Mouse (Mus musculus): Measurements from ENCODE around the gene Mmp14. TPM values are rescaled to one million over a fixed set of nuclear protein-coding genes. Genes with fewer than 3 reads are reported as not detected.

The Mmp14 gene
- total RNA-seq (2012; rRNA removed), result 19.4 and 20.1 TPM in 2 replicates
- 10 to 100 TPM in 1 of 2 experiments, not detected in 1; 29.9 TPM for polyA plus RNA-seq (2012; ENCODE audit: insufficient read depth in 1 of 2, insufficient read length in 2 of 2, low read depth in 1 of 2, low replicate concordance in 2 of 2, missing spikeins in 1 of 2)

DNA sequence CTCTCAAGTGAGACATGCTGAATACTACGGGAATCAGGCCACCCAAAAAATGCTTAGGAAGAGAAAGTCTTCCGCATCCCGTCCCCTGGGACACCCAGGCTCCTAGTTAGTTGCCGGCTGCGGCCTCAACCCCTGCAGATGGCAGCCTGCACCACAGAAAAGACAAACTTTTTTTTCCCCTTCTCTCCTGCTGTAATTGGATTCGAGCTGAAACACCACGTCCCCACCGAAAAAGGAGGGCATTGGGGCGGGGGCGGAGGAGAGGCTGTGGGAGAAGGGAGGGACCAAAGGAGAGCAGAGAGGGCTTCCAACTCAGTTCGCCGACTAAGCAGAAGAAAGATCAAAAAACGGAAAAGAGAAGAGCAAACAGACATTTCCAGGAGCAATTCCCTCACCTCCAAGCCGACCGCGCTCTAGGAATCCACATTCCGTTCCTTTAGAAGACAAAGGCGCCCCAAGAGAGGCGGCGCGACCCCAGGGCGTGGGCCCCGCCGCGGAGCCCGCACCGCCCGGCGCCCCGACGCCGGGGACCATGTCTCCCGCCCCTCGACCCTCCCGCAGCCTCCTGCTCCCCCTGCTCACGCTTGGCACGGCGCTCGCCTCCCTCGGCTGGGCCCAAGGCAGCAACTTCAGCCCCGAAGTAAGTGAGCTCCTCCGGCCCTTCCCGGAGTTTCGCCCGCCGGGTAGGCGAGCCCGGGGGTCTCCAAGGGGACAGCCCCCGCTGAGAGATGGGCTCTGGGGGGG is at the start of gene Mmp14:
Gene Mmp14 (plus strand): TSS at position 279 of the 744 bp plus-strand sequence.
- Histone ChIP-seq H3K9ac (ENCODE audit: control insufficient read depth, low read depth, low read length, poor library complexity, severe bottlenecking) (peak within 1 kb of the TSS; percentile 86), H3K79me2 (ENCODE audit: control insufficient read depth, insufficient read depth, low read length, poor library complexity) (peaks cover 36% of the 10 kb centered on the region), H3K4me3 (ENCODE audit: control insufficient read depth in 1 of 2, insufficient read depth in 1 of 2, low read depth in 2 of 2, low read length in 2 of 2) (peak within 1 kb of the TSS; percentile 71 to 80), H3K36me3 (ENCODE audit: control insufficient read depth in 1 of 2, insufficient read depth in 2 of 2, low read length in 2 of 2) (peaks cover 0 to 24% of the 10 kb centered on the region in 2 experiments; a peak in 2 of 4 replicates), H3K9me3 (replicated peaks; ENCODE audit: insufficient read depth, low read length) (no peaks in the 10 kb centered on the region), H3K27ac (ENCODE audit: control insufficient read depth, low read depth, low read length) (peak within 1 kb of the TSS; percentile 81), H3K27me3 (ENCODE audit: control insufficient read depth in 1 of 2, insufficient read depth in 2 of 2, low read length in 2 of 2) (no peaks in the 10 kb centered on the region), H3K4me1 (ENCODE audit: control insufficient read depth in 1 of 2, insufficient read depth in 2 of 2, low read length in 2 of 2) (peaks cover 0 to 22% of the 10 kb centered on the region in 2 experiments; a peak in 2 of 4 replicates)
- peak; percentile 83 for DNase-seq (ENCODE audit: low read depth, low spot score)
- TF ChIP-seq NELFE (IDR thresholded peaks at IDR 0.05; ENCODE audit: low read depth, low read length) (peak; percentile 56; the same call in 1 of the 2 replicates), TBP (IDR thresholded peaks at IDR 0.05; ENCODE audit: low read depth, low read length) (peak; percentile 56; the same call in 1 of the 2 replicates), CTCF (IDR thresholded peaks at IDR 0.05 in 2 of 3, conservative IDR thresholded peaks at IDR 0.05 in 1 of 3; ENCODE audit: control insufficient read depth in 1 of 3, insufficient read depth in 1 of 3, low read depth in 2 of 3, low read length in 3 of 3, poor library complexity in 1 of 3, severe bottlenecking in 1 of 3) (peak in 2 of 3 experiments; percentile 32 to 36; a peak in 4 of 6 replicates), MYC (IDR thresholded peaks at IDR 0.05; ENCODE audit: low read depth, low read length) (no peak), ELF1 (IDR thresholded peaks at IDR 0.05; ENCODE audit: low read depth, low read length) (no peak), MXI1 (IDR thresholded peaks at IDR 0.05; ENCODE audit: low read depth, low read length) (no peak), USF2 (IDR thresholded peaks at IDR 0.05; ENCODE audit: borderline replicate concordance in 1 of 2, insufficient read depth in 1 of 2, low read depth in 1 of 2, low read length in 2 of 2) (no peak), MEF2A (IDR thresholded peaks at IDR 0.05; ENCODE audit: extremely low read depth, insufficient replicate concordance, low read depth, low read length, poor library complexity, severe bottlenecking) (no peak), SIN3A (IDR thresholded peaks at IDR 0.05; ENCODE audit: low read length) (no peak; the same call in 1 of the 2 replicates), HCFC1 (IDR thresholded peaks at IDR 0.05; ENCODE audit: low read depth, low read length) (no peak), MAZ (IDR thresholded peaks at IDR 0.05; ENCODE audit: low read depth, low read length) (peak; percentile 56; the same call in 1 of the 2 replicates), SMC3 (IDR thresholded peaks at IDR 0.05; ENCODE audit: low read depth, low read length) (peak; percentile 28), GATA1 (IDR thresholded peaks at IDR 0.05; ENCODE audit: low read depth, low read length) (no peak), RAD21 (IDR thresholded peaks at IDR 0.05; ENCODE audit: low read depth, low read length) (peak; percentile 47), USF1 (IDR thresholded peaks at IDR 0.05; ENCODE audit: low read depth, low read length) (no peak), POLR2A (IDR thresholded peaks at IDR 0.05; ENCODE audit: control insufficient read depth in 1 of 2, insufficient read depth in 1 of 2, low read depth in 1 of 2, low read length in 2 of 2, poor library complexity in 1 of 2) (peak in 1 of 2 experiments; percentile 59; a peak in 2 of 4 replicates), E2F4 (IDR thresholded peaks at IDR 0.05; ENCODE audit: borderline replicate concordance, low read depth, low read length) (no peak), MAX (IDR thresholded peaks at IDR 0.05; ENCODE audit: low read length) (no peak), CHD2 (IDR thresholded peaks at IDR 0.05; ENCODE audit: low read length) (no peak), GABPA (IDR thresholded peaks at IDR 0.05; ENCODE audit: low read depth, low read length) (no peak), EP300 (IDR thresholded peaks at IDR 0.05; ENCODE audit: low read depth in 1 of 2, low read length in 2 of 2) (no peak), POLR2AphosphoS2 (IDR thresholded peaks at IDR 0.05; ENCODE audit: low read length) (peak; percentile 56; the same call in 1 of the 2 replicates), BHLHE40 (IDR thresholded peaks at IDR 0.05; ENCODE audit: borderline replicate concordance, low read depth, low read length) (no peak), MYB (IDR thresholded peaks at IDR 0.05; ENCODE audit: low read depth, low read length) (no peak), NRF1 (IDR thresholded peaks at IDR 0.05; ENCODE audit: insufficient read depth, low read depth, low read length, poor library complexity, severe bottlenecking) (no peak), ZNF384 (IDR thresholded peaks at IDR 0.05; ENCODE audit: low read depth, low read length) (peak; percentile 80), MAFK (IDR thresholded peaks at IDR 0.05; ENCODE audit: borderline replicate concordance, low read depth, low read length) (no peak), ZMIZ1 (IDR thresholded peaks at IDR 0.05; ENCODE audit: low read depth, low read length) (no peak), TAL1 (IDR thresholded peaks at IDR 0.05; ENCODE audit: low read length) (no peak), POLR2AphosphoS5 (IDR thresholded peaks at IDR 0.05; ENCODE audit: borderline replicate concordance, low read depth, low read length) (no peak), ZKSCAN1 (IDR thresholded peaks at IDR 0.05; ENCODE audit: low read depth, low read length) (no peak), CHD1 (IDR thresholded peaks at IDR 0.05; ENCODE audit: low read depth, low read length) (0 out of 2 replicates have a peak, but pooled peaks have one; percentile 45), JUND (IDR thresholded peaks at IDR 0.05; ENCODE audit: low read depth, low read length) (no peak), RCOR1 (IDR thresholded peaks at IDR 0.05; ENCODE audit: low read depth, low read length) (no peak), ETS1 (IDR thresholded peaks at IDR 0.05; ENCODE audit: low read depth, low read length) (no peak)
